Mouse (Mus musculus): ENCODE data around the gene Ugcg. TPM values are rescaled to one million over a fixed set of nuclear protein-coding genes. Genes with fewer than 3 reads are reported as not detected.

Gene Ugcg
- polyA plus RNA-seq, 2 experiments, result 15.3 to 34.0 TPM

GRCm38 (mm10) chr4:59197078-59197424, 8.0 kb downstream of the Ugcg start:
- Histone ChIP-seq H3K4me1 (ENCODE audit: control insufficient read depth, insufficient read depth, low read length) (peaks cover 26% of the 10 kb centered on the region), H3K27ac (replicated peaks; ENCODE audit: low read depth, low read length) (0 out of 2 replicates have a peak overlapping the region, but pooled peaks have one; percentile 28)

GRCm38 (mm10) chr4:59197462-59197861, 8.4 kb downstream of the Ugcg start:
- 44% methylated on average over 3 of the region's 3 CpGs for WGBS
- no peak overlapping the region for H3K9ac ChIP-seq (ENCODE audit: low read depth, low read length, severe bottlenecking)
- H3K27ac ChIP-seq (replicated peaks; ENCODE audit: low read depth, low read length), result no peak overlapping the region
- no peak for TF ChIP-seq POLR2A (IDR thresholded peaks at IDR 0.05; ENCODE audit: borderline replicate concordance, extremely low read depth, insufficient read depth, insufficient read length)
- no peaks in the 10 kb centered on the region for H3K27me3 ChIP-seq (ENCODE audit: control insufficient read depth, insufficient read depth, low read length)
- no peak for ATAC-seq (ENCODE audit: low FRiP score, low read depth)
- no peak overlapping the region for H3K4me3 ChIP-seq (replicated peaks; ENCODE audit: low read length)
- H3K4me1 ChIP-seq (ENCODE audit: control insufficient read depth, insufficient read depth, low read length), result peaks cover 26% of the 10 kb centered on the region
- H3K36me3 ChIP-seq (ENCODE audit: control insufficient read depth, insufficient read depth, low read length), result no peaks in the 10 kb centered on the region
- H3K4me2 ChIP-seq (replicated peaks; ENCODE audit: low read depth, low read length, severe bottlenecking), result peak overlapping the region; percentile 2; the same call in 1 of the 2 replicates
- no peaks in the 10 kb centered on the region for H3K9me3 ChIP-seq (ENCODE audit: control insufficient read depth, low read length)
- DNase-seq (ENCODE audit: low spot score), result peak; percentile 27

More at GRCm38 (mm10) chr4:59197078-59197424, 8.0 kb downstream of the Ugcg start:
- Histone ChIP-seq H3K4me3 (replicated peaks; ENCODE audit: low read length) (no peak overlapping the region), H3K9me3 (ENCODE audit: control insufficient read depth, low read length) (no peaks in the 10 kb centered on the region), H3K9ac (ENCODE audit: low read depth, low read length, severe bottlenecking) (no peak overlapping the region), H3K36me3 (ENCODE audit: control insufficient read depth, insufficient read depth, low read length) (no peaks in the 10 kb centered on the region), H3K4me2 (replicated peaks; ENCODE audit: low read depth, low read length, severe bottlenecking) (peak overlapping the region; percentile 2; the same call in 1 of the 2 replicates), H3K27me3 (ENCODE audit: control insufficient read depth, insufficient read depth, low read length) (no peaks in the 10 kb centered on the region)
- DNase-seq (ENCODE audit: low spot score), result no peak
- WGBS, result 5% methylated on average over 5 of the region's 6 CpGs
- no peak for TF ChIP-seq POLR2A (IDR thresholded peaks at IDR 0.05; ENCODE audit: borderline replicate concordance, extremely low read depth, insufficient read depth, insufficient read length)
- ATAC-seq (ENCODE audit: low FRiP score, low read depth), result no peak

DNA sequence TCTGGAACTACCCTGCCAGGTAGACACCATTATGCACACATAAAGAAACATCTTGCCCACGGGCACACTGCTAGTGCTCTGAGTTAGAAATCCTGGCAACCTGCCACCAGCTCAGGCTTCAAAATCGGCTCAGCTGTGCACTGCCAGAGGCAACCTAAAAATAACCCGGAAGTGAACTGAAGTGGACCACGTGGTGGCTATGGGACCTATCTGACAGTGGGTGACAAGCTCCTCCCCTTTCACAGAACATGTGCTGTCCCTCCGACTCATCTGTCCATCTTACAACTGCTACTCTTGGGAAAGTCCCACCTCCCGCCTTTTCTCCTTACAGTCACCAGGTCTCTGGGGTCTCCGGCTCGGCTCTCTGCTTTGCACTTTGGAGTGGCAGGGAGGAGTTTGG, 10.3 kb downstream of the Ugcg start:
- 26% methylated on average over 8 of the region's 8 CpGs for WGBS
- ATAC-seq (ENCODE audit: low FRiP score, low read depth) (peak; percentile 73), DNase-seq (ENCODE audit: low spot score) (peak; percentile 76)

DNA sequence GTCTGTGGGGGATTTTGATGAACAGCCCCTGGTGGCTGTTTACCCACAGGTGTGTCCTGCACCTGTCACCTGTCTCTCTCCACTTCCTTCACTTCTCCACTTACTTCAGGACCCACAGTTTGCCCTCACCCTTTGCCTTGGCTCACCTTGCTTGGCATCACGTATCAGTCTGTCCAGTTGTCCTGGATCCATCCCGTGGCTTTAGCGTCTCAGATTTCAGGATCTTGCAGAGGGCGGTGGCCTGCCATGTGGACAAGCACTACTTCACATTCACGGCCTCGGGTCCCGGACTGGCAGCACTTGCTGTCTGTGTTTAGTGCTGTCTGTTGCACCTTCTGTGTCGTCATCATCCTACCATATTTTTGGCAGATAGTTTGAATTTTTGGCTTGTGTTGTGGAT, 10.7 kb downstream of the Ugcg start:
- Histone ChIP-seq H3K27ac (replicated peaks; ENCODE audit: low read depth, low read length) (no peak overlapping the region), H3K36me3 (ENCODE audit: control insufficient read depth, insufficient read depth, low read length) (no peaks in the 10 kb centered on the region), H3K9me3 (ENCODE audit: control insufficient read depth, low read length) (no peaks in the 10 kb centered on the region), H3K4me2 (replicated peaks; ENCODE audit: low read depth, low read length, severe bottlenecking) (no peak overlapping the region), H3K27me3 (ENCODE audit: control insufficient read depth, insufficient read depth, low read length) (no peaks in the 10 kb centered on the region), H3K4me1 (ENCODE audit: control insufficient read depth, insufficient read depth, low read length) (peaks cover 26% of the 10 kb centered on the region), H3K9ac (ENCODE audit: low read depth, low read length, severe bottlenecking) (no peak overlapping the region), H3K4me3 (replicated peaks; ENCODE audit: low read length) (no peak overlapping the region)
- no peak for ATAC-seq (ENCODE audit: low FRiP score, low read depth)
- DNase-seq (ENCODE audit: low spot score), result no peak
- WGBS, result 44% methylated on average over 8 of the region's 8 CpGs
- TF ChIP-seq POLR2A (IDR thresholded peaks at IDR 0.05; ENCODE audit: borderline replicate concordance, extremely low read depth, insufficient read depth, insufficient read length), result no peak

More for the DNA sequence above, 10.3 kb downstream of the Ugcg start:
- Histone ChIP-seq H3K27ac (replicated peaks; ENCODE audit: low read depth, low read length) (no peak overlapping the region), H3K27me3 (ENCODE audit: control insufficient read depth, insufficient read depth, low read length) (no peaks in the 10 kb centered on the region), H3K36me3 (ENCODE audit: control insufficient read depth, insufficient read depth, low read length) (no peaks in the 10 kb centered on the region), H3K4me1 (ENCODE audit: control insufficient read depth, insufficient read depth, low read length) (peaks cover 26% of the 10 kb centered on the region), H3K9me3 (ENCODE audit: control insufficient read depth, low read length) (no peaks in the 10 kb centered on the region), H3K4me3 (replicated peaks; ENCODE audit: low read length) (no peak overlapping the region), H3K9ac (ENCODE audit: low read depth, low read length, severe bottlenecking) (no peak overlapping the region), H3K4me2 (replicated peaks; ENCODE audit: low read depth, low read length, severe bottlenecking) (no peak overlapping the region)
- no peak for TF ChIP-seq POLR2A (IDR thresholded peaks at IDR 0.05; ENCODE audit: borderline replicate concordance, extremely low read depth, insufficient read depth, insufficient read length)

DNA sequence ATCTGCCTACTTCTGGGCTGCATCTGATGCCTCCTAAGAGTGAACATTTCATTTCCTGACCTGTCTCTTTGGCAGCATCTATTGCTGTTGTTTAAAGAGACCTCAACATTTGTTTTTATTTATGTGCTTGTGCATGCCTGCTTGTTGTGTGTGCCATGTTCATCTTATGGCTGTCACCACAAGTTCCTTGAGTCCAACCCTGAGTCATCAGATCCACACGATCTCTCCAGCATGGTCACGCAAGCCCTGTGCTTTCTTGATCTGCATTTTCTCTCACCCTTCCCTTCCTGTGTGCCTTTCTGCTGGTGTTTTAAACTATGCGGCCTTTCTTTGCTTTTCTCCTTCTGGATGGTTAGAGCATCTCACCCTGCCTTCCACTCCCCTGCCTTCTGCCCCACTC, 11.6 kb downstream of the Ugcg start:
- H3K4me2 ChIP-seq (replicated peaks; ENCODE audit: low read depth, low read length, severe bottlenecking), result no peak overlapping the region
- ATAC-seq (ENCODE audit: low FRiP score, low read depth), result no peak
- no peak overlapping the region for H3K27ac ChIP-seq (replicated peaks; ENCODE audit: low read depth, low read length)
- no peak overlapping the region for H3K4me3 ChIP-seq (replicated peaks; ENCODE audit: low read length)
- H3K27me3 ChIP-seq (ENCODE audit: control insufficient read depth, insufficient read depth, low read length), result no peaks in the 10 kb centered on the region
- no peaks in the 10 kb centered on the region for H3K36me3 ChIP-seq (ENCODE audit: control insufficient read depth, insufficient read depth, low read length)
- H3K9ac ChIP-seq (ENCODE audit: low read depth, low read length, severe bottlenecking), result no peak overlapping the region
- 72% methylated on average over 3 of the region's 3 CpGs for WGBS
- TF ChIP-seq POLR2A (IDR thresholded peaks at IDR 0.05; ENCODE audit: borderline replicate concordance, extremely low read depth, insufficient read depth, insufficient read length), result no peak
- H3K4me1 ChIP-seq (ENCODE audit: control insufficient read depth, insufficient read depth, low read length), result peaks cover 26% of the 10 kb centered on the region
- no peak for DNase-seq (ENCODE audit: low spot score)
- H3K9me3 ChIP-seq (ENCODE audit: control insufficient read depth, low read length), result no peaks in the 10 kb centered on the region

DNA sequence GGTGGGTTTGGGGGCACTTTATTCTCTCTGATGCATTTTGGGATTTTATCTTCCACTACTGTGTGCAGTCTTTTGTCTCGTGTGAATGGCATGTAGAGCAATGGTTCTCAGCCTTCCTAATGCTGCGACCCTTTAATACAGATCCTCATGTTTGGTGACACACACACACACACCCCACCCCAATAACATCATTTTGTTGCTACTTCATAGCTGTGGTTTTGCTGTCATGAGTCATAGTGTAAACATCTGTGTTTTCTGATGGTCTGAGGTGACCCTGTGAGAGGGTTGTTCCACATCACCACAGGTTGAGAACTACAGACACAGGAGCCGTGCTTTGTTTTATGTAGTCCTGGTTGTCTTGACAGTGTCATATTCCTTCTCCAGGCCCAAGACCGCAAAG, 15.6 kb downstream of the Ugcg start:
- WGBS, result 72% methylated on average over 4 of the region's 4 CpGs
- H3K4me1 ChIP-seq (ENCODE audit: control insufficient read depth, insufficient read depth, low read length), result peaks cover 6% of the 10 kb centered on the region
- H3K9me3 ChIP-seq (ENCODE audit: control insufficient read depth, low read length), result no peaks in the 10 kb centered on the region

More for the DNA sequence above, 15.6 kb downstream of the Ugcg start:
- H3K27ac ChIP-seq (replicated peaks; ENCODE audit: low read depth, low read length), result no peak overlapping the region
- H3K9ac ChIP-seq (ENCODE audit: low read depth, low read length, severe bottlenecking), result no peak overlapping the region
- no peak overlapping the region for H3K4me3 ChIP-seq (replicated peaks; ENCODE audit: low read length)
- ATAC-seq (ENCODE audit: low FRiP score, low read depth), result no peak
- DNase-seq (ENCODE audit: low spot score), result no peak
- H3K36me3 ChIP-seq (ENCODE audit: control insufficient read depth, insufficient read depth, low read length), result peaks cover 9% of the 10 kb centered on the region
- no peaks in the 10 kb centered on the region for H3K27me3 ChIP-seq (ENCODE audit: control insufficient read depth, insufficient read depth, low read length)
- no peak for TF ChIP-seq POLR2A (IDR thresholded peaks at IDR 0.05; ENCODE audit: borderline replicate concordance, extremely low read depth, insufficient read depth, insufficient read length)
- H3K4me2 ChIP-seq (replicated peaks; ENCODE audit: low read depth, low read length, severe bottlenecking), result no peak overlapping the region
